Mouse (Mus musculus): Measurements from ENCODE around the gene Lamtor3. TPM values are rescaled to one million over a fixed set of nuclear protein-coding genes. Genes with fewer than 3 reads are reported as not detected.
A peak's percentile ranks its signal among the peaks of the same experiment; 100 is the strongest.
"Not testable (repeated sequence)": the region's sequence is repeated elsewhere in the genome, so short reads cannot be mapped to it uniquely, and the experiment has no call there.

Gene Lamtor3
- total RNA-seq, 4 experiments from 2014 or later, result 60.2 to 72.0 (median 65.2) TPM

- DNase-seq (ENCODE audit: low spot score in 2 of 2), result no peak
Measured at GRCm38 (mm10) chr3:137933986-137934385, 15.7 kb downstream of the Lamtor3 start.

- DNase-seq (ENCODE audit: low spot score in 2 of 2), result no peak
Measured at GRCm38 (mm10) chr3:137935570-137936525, 17.5 kb downstream of the Lamtor3 start.

- no peak for DNase-seq (ENCODE audit: low spot score in 2 of 2)
Measured at GRCm38 (mm10) chr3:137936541-137936940, 18.2 kb downstream of the Lamtor3 start.

GRCm38 (mm10) chr3:137938608-137939007 is 20.3 kb downstream of the Lamtor3 start:
- no peak for DNase-seq (ENCODE audit: low spot score in 2 of 2)

GRCm38 (mm10) chr3:137940757-137941156 is 22.5 kb downstream of the Lamtor3 start:
- DNase-seq (ENCODE audit: low spot score in 2 of 2), result no peak

GRCm38 (mm10) chr3:137941555-137941954 is 23.2 kb downstream of the Lamtor3 start:
- no peak for DNase-seq (ENCODE audit: low spot score in 2 of 2)

- no peak for DNase-seq (ENCODE audit: low spot score in 2 of 2)
Measured at GRCm38 (mm10) chr3:137942098-137942622, 23.9 kb downstream of the Lamtor3 start.

GRCm38 (mm10) chr3:137943737-137944154 is 25.4 kb downstream of the Lamtor3 start:
- DNase-seq (ENCODE audit: low spot score in 2 of 2), result no peak

- no peak for DNase-seq (ENCODE audit: low spot score in 2 of 2)
Measured at GRCm38 (mm10) chr3:137946827-137947226, 28.5 kb downstream of the Lamtor3 start.

- DNase-seq (ENCODE audit: low spot score in 2 of 2), result no peak
Measured at GRCm38 (mm10) chr3:137947525-137947924, 29.2 kb downstream of the Lamtor3 start.

GRCm38 (mm10) chr3:137950191-137950885 is 32.0 kb downstream of the Lamtor3 start:
- DNase-seq (ENCODE audit: low spot score in 2 of 2), result no peak

- not testable (repeated sequence) for DNase-seq (ENCODE audit: low spot score in 2 of 2)
Measured at GRCm38 (mm10) chr3:137951302-137951701, 33.0 kb downstream of the Lamtor3 start.

GRCm38 (mm10) chr3:137951819-137952218 is 33.5 kb downstream of the Lamtor3 start:
- DNase-seq (ENCODE audit: low spot score in 2 of 2), result no peak

GRCm38 (mm10) chr3:137952225-137952913 is 34.1 kb downstream of the Lamtor3 start:
- DNase-seq (ENCODE audit: low spot score in 2 of 2), result no peak

GRCm38 (mm10) chr3:137952914-137953880 is 34.9 kb downstream of the Lamtor3 start:
- DNase-seq (ENCODE audit: low spot score in 2 of 2), result peak; percentile 64 to 71

GRCm38 (mm10) chr3:137954256-137954916 is 36.1 kb downstream of the Lamtor3 start:
- DNase-seq (ENCODE audit: low spot score in 2 of 2), result no peak

GRCm38 (mm10) chr3:137955560-137956081 is 37.3 kb downstream of the Lamtor3 start:
- no peak for DNase-seq (ENCODE audit: low spot score in 2 of 2)

- no peak for DNase-seq (ENCODE audit: low spot score in 2 of 2)
Measured at GRCm38 (mm10) chr3:137957864-137958263, 39.6 kb downstream of the Lamtor3 start.

- DNase-seq (ENCODE audit: low spot score in 2 of 2), result no peak
Measured at GRCm38 (mm10) chr3:137958352-137958751, 40.0 kb downstream of the Lamtor3 start.
